Mouse (Mus musculus) adrenal gland, postnatal 0 days (tissue): ENCODE data around the gene Gm5065. TPM values are rescaled to one million over a fixed set of nuclear protein-coding genes. Genes with fewer than 3 reads are reported as not detected.

ENCODE experiments used
- polyA plus RNA-seq: library from polyadenylated mRNA; unstranded; fragments of >200 nt; fragmentation: Nextera tagmentation; extraction: Ambion mirVana; gene quantifications from 2 replicates; pipeline ENCODE4 v1.2.1, GENCODE M21; 2015

Gm5065 gene
- not detected in 2 replicates for polyA plus RNA-seq

DNA sequence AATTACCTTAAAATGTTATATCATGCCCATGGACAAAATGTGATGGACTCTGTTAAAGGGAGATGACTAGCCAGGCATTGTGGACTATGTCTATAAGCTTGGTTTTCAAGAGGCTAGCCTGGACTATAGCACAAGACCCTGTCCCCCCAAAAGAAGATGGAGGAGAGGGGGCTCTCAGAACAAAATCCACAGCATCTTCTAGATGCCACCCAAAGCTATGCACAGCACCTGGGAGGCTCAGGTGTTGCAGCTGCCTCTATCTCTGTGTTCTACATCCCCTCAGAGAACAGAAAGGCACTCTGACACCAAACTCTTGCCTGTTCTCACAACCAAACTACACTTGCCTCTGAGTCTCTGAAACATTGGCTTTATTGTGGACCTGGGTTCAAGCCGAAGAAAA is at the start of gene Gm5065:
Gm5065 (plus strand) TSS at position 301 of the 400 bp plus-strand sequence.

DNA sequence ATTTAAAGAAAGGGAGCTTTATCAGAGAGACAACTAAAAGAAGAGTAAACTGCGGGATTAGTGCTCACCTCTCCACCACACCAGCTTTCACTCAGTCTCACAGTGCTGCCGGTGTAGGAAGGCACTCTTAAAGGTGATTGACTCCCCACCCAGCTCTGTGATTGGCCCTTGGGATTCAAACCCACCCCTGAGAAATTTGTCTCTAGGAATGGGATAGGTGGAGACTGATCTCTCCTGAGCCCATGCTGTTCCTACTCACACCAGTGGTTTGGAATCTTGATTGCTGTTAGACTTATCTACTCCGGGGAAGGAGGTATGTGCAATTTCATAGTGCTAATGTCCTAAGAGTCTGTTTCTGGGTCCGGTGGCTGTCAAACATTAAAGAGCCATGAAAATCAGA is 598 bp downstream of the Gm5065 start, which contains the start of gene Nlrp2:
Nlrp2 (minus strand) TSS at position 101 of the 400 bp plus-strand sequence.

Other genes with a start within 250 kb of the Gm5065 start
- gene Rfpl4, start 233.6 kb upstream of the Gm5065 start, polyA plus RNA-seq = not detected in 2 replicates
- 1.4 and 1.7 TPM in 2 replicates for gene Rasl2-9, start 224.6 kb upstream of the Gm5065 start, polyA plus RNA-seq
- not detected in 2 replicates for gene Vmn1r55, start 200.9 kb upstream of the Gm5065 start, polyA plus RNA-seq
- gene Vmn1r56, start 153.8 kb upstream of the Gm5065 start, polyA plus RNA-seq = not detected in 2 replicates
- gene Vmn1r57, start 132.0 kb upstream of the Gm5065 start, polyA plus RNA-seq = not detected in 2 replicates
- gene Nlrp2, start 498 bp downstream of the Gm5065 start, polyA plus RNA-seq = not detected in 2 replicates
- not detected in 2 replicates for gene Vmn1r58, start 62.9 kb downstream of the Gm5065 start, polyA plus RNA-seq
- not detected in 2 replicates for gene Vmn1r59, start 106.2 kb downstream of the Gm5065 start, polyA plus RNA-seq
- not detected in 2 replicates for gene Vmn2r28, start 143.4 kb downstream of the Gm5065 start, polyA plus RNA-seq
- not detected in 2 replicates for gene Vmn1r60, start 196.8 kb downstream of the Gm5065 start, polyA plus RNA-seq